Mouse (Mus musculus) lung, adult 18-20 months (tissue): Measurements from ENCODE around the gene Calhm3.
A peak's percentile ranks its signal among the peaks of the same experiment; 100 is the strongest.

ENCODE experiments used
- DNase-seq, 2 experiments: peaks; one replicate each; pipeline ENCODE4 v3.0.0; 2022; ENCODE audit warnings: mixed read lengths in 2 of 2

Calhm3 gene

GRCm38 (mm10) chr19:47157664-47158063 is at the start of gene Calhm3:
Gene Calhm3 (minus strand): TSS chr19:47157764.
- no peak for DNase-seq

GRCm38 (mm10) chr19:47206126-47206525 is 48.6 kb upstream of the Calhm3 start:
- no peak for DNase-seq

GRCm38 (mm10) chr19:47204653-47205052 is 47.1 kb upstream of the Calhm3 start:
- DNase-seq, result no peak

- DNase-seq, result no peak
Observed at GRCm38 (mm10) chr19:47203042-47203441, 45.5 kb upstream of the Calhm3 start.

- no peak for DNase-seq
Observed at GRCm38 (mm10) chr19:47202429-47202828, 44.9 kb upstream of the Calhm3 start.

- no peak for DNase-seq
Observed at GRCm38 (mm10) chr19:47201972-47202371, 44.4 kb upstream of the Calhm3 start.

GRCm38 (mm10) chr19:47198671-47199350 is 41.2 kb upstream of the Calhm3 start:
- no peak for DNase-seq

GRCm38 (mm10) chr19:47192158-47192557 is 34.6 kb upstream of the Calhm3 start:
- no peak for DNase-seq

- no peak for DNase-seq
Observed at GRCm38 (mm10) chr19:47188515-47189128, 31.1 kb upstream of the Calhm3 start.

- DNase-seq, result no peak
Observed at GRCm38 (mm10) chr19:47186514-47187275, 29.1 kb upstream of the Calhm3 start.

- peak; percentile 26 to 43 for DNase-seq
Observed at GRCm38 (mm10) chr19:47184736-47185135, 27.2 kb upstream of the Calhm3 start.

- DNase-seq, result no peak
Observed at GRCm38 (mm10) chr19:47184221-47184620, 26.7 kb upstream of the Calhm3 start.

GRCm38 (mm10) chr19:47180011-47180410 is 22.4 kb upstream of the Calhm3 start:
- no peak for DNase-seq

- peak in 1 of 2 experiments; percentile 36 for DNase-seq
Observed at GRCm38 (mm10) chr19:47179272-47179809, 21.8 kb upstream of the Calhm3 start.

GRCm38 (mm10) chr19:47178431-47179271 is 21.1 kb upstream of the Calhm3 start, which contains the start of gene Neurl1a:
Gene Neurl1a (plus strand): TSS chr19:47178820.
- peak; percentile 47 to 68 for DNase-seq

GRCm38 (mm10) chr19:47178001-47178400 is 20.4 kb upstream of the Calhm3 start:
- DNase-seq, result peak in 1 of 2 experiments; percentile 29

- no peak for DNase-seq
Observed at GRCm38 (mm10) chr19:47176916-47177505, 19.4 kb upstream of the Calhm3 start.

GRCm38 (mm10) chr19:47175472-47175871 is 17.9 kb upstream of the Calhm3 start:
- DNase-seq, result no peak

- peak in 1 of 2 experiments; percentile 17 for DNase-seq
Observed at GRCm38 (mm10) chr19:47174515-47174914, 17.0 kb upstream of the Calhm3 start.

GRCm38 (mm10) chr19:47168793-47169412 is 11.3 kb upstream of the Calhm3 start:
- peak; percentile 79 for DNase-seq

GRCm38 (mm10) chr19:47168223-47168622 is 10.7 kb upstream of the Calhm3 start:
- DNase-seq, result peak in 1 of 2 experiments; percentile 28
